Mouse (Mus musculus): ENCODE data around the gene Myh7.

DNA sequence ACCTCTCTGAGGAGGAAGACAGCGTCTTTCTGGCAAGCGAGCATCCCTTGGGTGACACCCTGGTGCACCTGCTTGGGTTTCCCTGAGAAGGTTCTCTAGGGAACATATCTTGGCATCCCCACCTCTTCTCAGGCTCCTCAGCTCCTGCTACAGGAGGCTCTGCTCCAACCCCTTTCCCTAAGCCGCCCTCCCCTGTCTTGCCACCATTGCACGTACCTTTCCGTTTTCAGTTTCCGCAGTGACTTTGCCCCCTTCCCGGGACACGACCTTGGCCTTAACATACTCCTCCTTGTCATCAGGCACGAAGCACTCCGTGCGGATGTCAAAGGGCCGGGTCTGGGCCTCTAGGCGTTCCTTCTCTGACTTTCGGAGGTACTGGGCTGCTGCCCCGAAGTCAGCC is 29.4 kb downstream of the Myh7 start:
- TF ChIP-seq CTCF (IDR thresholded peaks at IDR 0.05; ENCODE audit: low read depth, low read length) (no peak), GATA1 (IDR thresholded peaks at IDR 0.05; ENCODE audit: borderline replicate concordance, low read length) (no peak), POLR2AphosphoS5 (IDR thresholded peaks at IDR 0.05; ENCODE audit: insufficient replicate concordance, low read depth, low read length) (no peak), TAL1 (conservative IDR thresholded peaks at IDR 0.05; ENCODE audit: low read depth, low read length) (no peak)
